Mouse (Mus musculus): ENCODE measurements around the gene Vwa3a. TPM values are rescaled to one million over a fixed set of nuclear protein-coding genes. Genes with fewer than 3 reads are reported as not detected.

Vwa3a gene
- polyA plus RNA-seq, 1 experiment, result 10.3 TPM

- Histone ChIP-seq H3K27ac (ENCODE audit: insufficient read depth, low read length) (peak within 1 kb of the TSS; percentile 83), H3K4me1 (ENCODE audit: control insufficient read depth, insufficient read depth, low read length) (peaks cover 5% of the 10 kb centered on the region), H3K4me3 (ENCODE audit: insufficient read depth, low read length) (peak within 1 kb of the TSS; percentile 65)
- TF ChIP-seq POLR2A (IDR thresholded peaks at IDR 0.05; ENCODE audit: extremely low read depth, insufficient read depth, low read length) (peak; percentile 54), CTCF (IDR thresholded peaks at IDR 0.05; ENCODE audit: extremely low read depth, insufficient read depth, low read length) (0 out of 2 replicates have a peak, but pooled peaks have one; percentile 6)
Measured at GRCm38 (mm10) chr7:120842345-120843036, 103.4 kb downstream of the Vwa3a start, which contains the start of gene Eef2k. TSS of gene Eef2k (plus strand) at chr7:120842831.

- Histone ChIP-seq H3K27ac (ENCODE audit: insufficient read depth, low read length) (peak overlapping the region; percentile 83), H3K4me1 (ENCODE audit: control insufficient read depth, insufficient read depth, low read length) (peaks cover 5% of the 10 kb centered on the region), H3K4me3 (ENCODE audit: insufficient read depth, low read length) (peak overlapping the region; percentile 65)
- TF ChIP-seq CTCF (IDR thresholded peaks at IDR 0.05; ENCODE audit: extremely low read depth, insufficient read depth, low read length) (no peak), POLR2A (IDR thresholded peaks at IDR 0.05; ENCODE audit: extremely low read depth, insufficient read depth, low read length) (0 out of 2 replicates have a peak, but pooled peaks have one; percentile 26)
Measured at GRCm38 (mm10) chr7:120843037-120843621, 104.0 kb downstream of the Vwa3a start.

GRCm38 (mm10) chr7:120843852-120844435 lies 104.8 kb downstream of the Vwa3a start:
- Histone ChIP-seq H3K27ac (ENCODE audit: insufficient read depth, low read length) (peak overlapping the region; percentile 83; the same call in 1 of the 2 replicates), H3K4me1 (ENCODE audit: control insufficient read depth, insufficient read depth, low read length) (peaks cover 5% of the 10 kb centered on the region), H3K4me3 (ENCODE audit: insufficient read depth, low read length) (peak overlapping the region; percentile 65)
- TF ChIP-seq CTCF (IDR thresholded peaks at IDR 0.05; ENCODE audit: extremely low read depth, insufficient read depth, low read length) (no peak), POLR2A (IDR thresholded peaks at IDR 0.05; ENCODE audit: extremely low read depth, insufficient read depth, low read length) (no peak)

- Histone ChIP-seq H3K27ac (ENCODE audit: insufficient read depth, low read length) (no peak overlapping the region), H3K4me1 (ENCODE audit: control insufficient read depth, insufficient read depth, low read length) (peaks cover 5% of the 10 kb centered on the region), H3K4me3 (ENCODE audit: insufficient read depth, low read length) (peak overlapping the region; percentile 65)
- TF ChIP-seq CTCF (IDR thresholded peaks at IDR 0.05; ENCODE audit: extremely low read depth, insufficient read depth, low read length) (no peak), POLR2A (IDR thresholded peaks at IDR 0.05; ENCODE audit: extremely low read depth, insufficient read depth, low read length) (no peak)
Measured at GRCm38 (mm10) chr7:120844689-120845088, 105.6 kb downstream of the Vwa3a start.

- no peak for TF ChIP-seq POLR2A (IDR thresholded peaks at IDR 0.05; ENCODE audit: extremely low read depth, insufficient read depth, low read length)
- no peak for TF ChIP-seq CTCF (IDR thresholded peaks at IDR 0.05; ENCODE audit: extremely low read depth, insufficient read depth, low read length)
- no peak overlapping the region for H3K27ac ChIP-seq (ENCODE audit: insufficient read depth, low read length)
Measured at GRCm38 (mm10) chr7:120848831-120849512, 109.9 kb downstream of the Vwa3a start.

GRCm38 (mm10) chr7:120850165-120850564 lies 111.0 kb downstream of the Vwa3a start:
- Histone ChIP-seq H3K4me3 (ENCODE audit: insufficient read depth, low read length) (no peak overlapping the region), H3K27ac (ENCODE audit: insufficient read depth, low read length) (no peak overlapping the region), H3K4me1 (ENCODE audit: control insufficient read depth, insufficient read depth, low read length) (peaks cover 5% of the 10 kb centered on the region; the same call in 1 of the 2 replicates)
- TF ChIP-seq POLR2A (IDR thresholded peaks at IDR 0.05; ENCODE audit: extremely low read depth, insufficient read depth, low read length), result no peak
- TF ChIP-seq CTCF (IDR thresholded peaks at IDR 0.05; ENCODE audit: extremely low read depth, insufficient read depth, low read length), result no peak

More at GRCm38 (mm10) chr7:120848831-120849512, 109.9 kb downstream of the Vwa3a start:
- Histone ChIP-seq H3K4me3 (ENCODE audit: insufficient read depth, low read length) (no peak overlapping the region), H3K4me1 (ENCODE audit: control insufficient read depth, insufficient read depth, low read length) (peaks cover 8% of the 10 kb centered on the region)

Other genes with a start within 250 kb of the Vwa3a start
- 205 and 211 TPM in 2 replicates for gene Uqcrc2, start 104.1 kb upstream of the Vwa3a start, polyA plus RNA-seq (2012; rRNA removed)
- 0.17 and 0.25 TPM in 2 replicates for gene Pdzd9, start 69.0 kb upstream of the Vwa3a start, polyA plus RNA-seq (2012; rRNA removed)
- 37.0 and 38.8 TPM in 2 replicates for gene Mosmo, start 61.7 kb upstream of the Vwa3a start, polyA plus RNA-seq (2012; rRNA removed)
- gene Gm5737, start 73.0 kb downstream of the Vwa3a start, polyA plus RNA-seq (2012; rRNA removed), result not detected in 2 replicates
- 33.8 and 36.2 TPM in 2 replicates for gene Eef2k, start 103.5 kb downstream of the Vwa3a start, polyA plus RNA-seq (2012; rRNA removed)
- gene Polr3e, start 178.4 kb downstream of the Vwa3a start, polyA plus RNA-seq (2012; rRNA removed), result 25.9 and 28.0 TPM in 2 replicates
- 14.6 and 17.5 TPM in 2 replicates for gene Cdr2, start 243.0 kb downstream of the Vwa3a start, polyA plus RNA-seq (2012; rRNA removed)
- 0.40 TPM in 2 replicates for gene Mfsd13b, start 243.2 kb downstream of the Vwa3a start, polyA plus RNA-seq (2012; rRNA removed)

All from cortical plate, adult 2 months (tissue).